Mouse (Mus musculus) limb, embryonic 10.5 days (tissue): Measurements from ENCODE around the gene Srgap3. TPM values are rescaled to one million over a fixed set of nuclear protein-coding genes. Genes with fewer than 3 reads are reported as not detected.

Experiments
- DNase-seq: peaks from one replicate; pipeline ENCODE4 v3.0.0-alpha.2; 2017; ENCODE audit warnings: low spot score
- H3K27ac ChIP-seq: fragments of 300-500 bp; sonication (generic); 2 replicates; pipeline ENCODE4 v1.5.1; 2016; ENCODE audit warnings: mild to moderate bottlenecking
- H3K27me3 ChIP-seq: fragments of 300-500 bp; sonication (generic); 2 replicates; pipeline ENCODE4 v1.6.1; 2016; ENCODE audit warnings: low read depth, mild to moderate bottlenecking; ENCODE audit not compliant: poor library complexity, severe bottlenecking
- H3K36me3 ChIP-seq: fragments of 300-500 bp; sonication (generic); 2 replicates; pipeline ENCODE4 v1.6.1; 2016; ENCODE audit warnings: mild to moderate bottlenecking, moderate library complexity
- H3K4me1 ChIP-seq: fragments of 300-500 bp; sonication (generic); 2 replicates; pipeline ENCODE4 v1.6.1; 2016
- H3K4me3 ChIP-seq: fragments of 300-500 bp; sonication (generic); 2 replicates; pipeline ENCODE4 v1.5.1; 2016; ENCODE audit warnings: mild to moderate bottlenecking, moderate library complexity
- H3K9me3 ChIP-seq: fragments of 300-500 bp; sonication (generic); replicated peaks from 2 replicates; pipeline ENCODE4 v1.6.1; 2016; ENCODE audit warnings: mild to moderate bottlenecking
- WGBS: fragments of 180-500 bp; shearing (Covaris S2); methylation state at CpG from one replicate; pipeline ENCODE4 v1.1.7; 2016; 5-methylcytosine and 5-hydroxymethylcytosine counted together
- polyA plus RNA-seq: library from polyadenylated mRNA; unstranded; fragments of >200 nt; fragmentation: Nextera tagmentation; extraction: Ambion mirVana; gene quantifications from 2 replicates; pipeline ENCODE4 v1.2.1, GENCODE M21; 2016

Gene Srgap3
- polyA plus RNA-seq, 1 experiment from 2014 or later = 3.8 TPM

- DNase-seq = no peak
- 94% methylated on average over 7 of the region's 7 CpGs for WGBS
- no peaks in the 10 kb centered on the region for H3K36me3 ChIP-seq
Observed at GRCm38 (mm10) chr6:112773754-112774153, 173.3 kb downstream of the Srgap3 start.

DNA sequence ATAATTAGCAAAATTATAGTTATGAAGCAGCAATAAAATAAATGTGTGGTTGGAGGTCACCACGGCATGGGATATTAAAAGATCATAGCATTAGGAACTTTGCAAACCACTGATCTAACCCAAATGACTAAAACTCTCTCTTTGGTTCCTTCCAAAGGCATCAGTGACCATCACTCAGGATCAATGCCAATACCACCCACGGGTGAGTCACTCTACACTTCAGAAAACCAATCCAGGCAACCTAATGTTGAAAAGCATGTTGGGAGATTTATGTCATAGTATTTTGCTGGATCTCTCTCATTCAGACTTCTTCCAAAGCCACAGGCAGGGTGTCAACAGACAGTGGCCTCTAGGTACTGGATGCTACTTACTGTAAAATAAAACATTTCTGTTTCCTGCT lies 176.1 kb downstream of the Srgap3 start:
- Histone ChIP-seq H3K36me3 (no peaks in the 10 kb centered on the region), H3K27me3 (no peaks in the 10 kb centered on the region), H3K9me3 (no peaks in the 10 kb centered on the region), H3K4me3 (no peak overlapping the region), H3K27ac (no peak overlapping the region), H3K4me1 (no peaks in the 10 kb centered on the region)
- DNase-seq = no peak
- WGBS = 89% methylated on average over 2 of the region's 2 CpGs

More at GRCm38 (mm10) chr6:112773754-112774153, 173.3 kb downstream of the Srgap3 start:
- H3K4me3 ChIP-seq = no peak overlapping the region
- no peaks in the 10 kb centered on the region for H3K4me1 ChIP-seq
- H3K9me3 ChIP-seq = no peaks in the 10 kb centered on the region
- no peak overlapping the region for H3K27ac ChIP-seq
- no peaks in the 10 kb centered on the region for H3K27me3 ChIP-seq

DNA sequence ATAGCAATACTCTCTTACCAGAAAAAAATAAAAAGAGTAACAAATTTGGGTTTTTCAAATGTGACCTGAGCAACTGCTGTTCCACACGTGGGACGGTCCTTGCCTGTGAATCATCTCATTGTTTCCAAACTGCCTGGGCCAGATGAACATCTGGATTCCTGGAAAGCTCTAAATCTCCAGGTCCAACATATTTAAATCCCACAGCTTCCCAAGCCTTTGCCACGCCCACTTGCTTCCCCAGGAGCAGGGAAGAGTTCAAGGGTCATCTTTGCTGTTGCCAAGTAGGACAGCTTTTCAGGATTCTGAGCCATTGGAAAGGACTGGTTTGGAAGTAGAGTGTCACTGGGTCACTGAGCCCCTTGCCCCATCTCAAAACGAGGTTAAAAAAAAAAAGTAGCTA lies 188.5 kb downstream of the Srgap3 start:
- Histone ChIP-seq H3K4me3 (no peak overlapping the region), H3K4me1 (peaks cover 43% of the 10 kb centered on the region), H3K36me3 (no peaks in the 10 kb centered on the region), H3K27ac (no peak overlapping the region), H3K9me3 (no peaks in the 10 kb centered on the region), H3K27me3 (no peaks in the 10 kb centered on the region)
- peak; percentile 32 for DNase-seq
- WGBS = 47% methylated on average over 4 of the region's 4 CpGs

- Histone ChIP-seq H3K4me1 (peaks cover 43% of the 10 kb centered on the region), H3K36me3 (no peaks in the 10 kb centered on the region), H3K27ac (0 out of 2 replicates have a peak overlapping the region, but pooled peaks have one; percentile 10), H3K4me3 (no peak overlapping the region), H3K27me3 (no peaks in the 10 kb centered on the region), H3K9me3 (no peaks in the 10 kb centered on the region)
- WGBS = 75% methylated on average over 4 of the region's 4 CpGs
- DNase-seq = no peak
Observed at GRCm38 (mm10) chr6:112756866-112757265, 190.2 kb downstream of the Srgap3 start.

DNA sequence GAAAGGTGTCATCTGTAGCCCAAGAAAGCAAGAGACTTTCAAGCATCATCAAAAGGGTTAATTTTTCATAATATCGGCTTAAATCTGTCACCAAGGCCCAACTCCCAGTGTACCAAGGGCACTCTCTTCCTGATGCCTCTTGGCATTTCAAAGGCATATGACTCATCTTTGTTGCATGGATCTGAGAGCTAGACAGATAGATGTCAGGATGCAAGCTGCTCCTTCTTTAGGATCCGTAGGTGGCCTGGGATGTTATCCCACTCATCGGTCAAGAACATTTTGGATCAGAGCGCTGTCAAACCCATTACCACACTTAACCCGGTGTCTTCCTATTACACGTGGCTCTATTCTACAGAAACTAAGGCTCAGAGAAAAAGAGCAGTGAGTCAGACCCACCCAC lies 192.1 kb downstream of the Srgap3 start:
- H3K27ac ChIP-seq = peak overlapping the region; percentile 63; the same call in 1 of the 2 replicates
- WGBS = 96% methylated on average over 6 of the region's 6 CpGs
- no peak overlapping the region for H3K4me3 ChIP-seq
- DNase-seq = no peak
- H3K27me3 ChIP-seq = no peaks in the 10 kb centered on the region
- peaks cover 43% of the 10 kb centered on the region for H3K4me1 ChIP-seq
- no peaks in the 10 kb centered on the region for H3K36me3 ChIP-seq
- H3K9me3 ChIP-seq = no peaks in the 10 kb centered on the region

DNA sequence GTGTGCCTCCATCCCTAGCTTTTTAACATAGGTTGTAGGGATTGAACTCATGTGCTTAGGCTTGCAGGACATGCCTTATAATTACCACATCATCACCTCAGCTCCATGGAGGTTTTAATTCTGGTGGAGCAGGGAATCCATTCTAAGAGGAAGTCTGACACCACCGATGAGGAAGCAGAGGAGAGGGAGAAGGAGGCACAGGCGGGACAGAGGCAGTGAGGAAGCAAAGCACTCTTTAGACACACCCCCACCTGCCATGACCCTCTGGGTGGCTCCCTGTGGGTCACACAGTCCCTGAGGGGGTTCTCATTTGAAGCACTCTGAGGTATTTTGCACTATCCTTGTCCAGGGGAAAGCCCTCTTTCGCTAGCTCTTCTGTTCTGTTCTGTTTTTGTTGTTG lies 194.5 kb downstream of the Srgap3 start:
- Histone ChIP-seq H3K27ac (0 out of 2 replicates have a peak overlapping the region, but pooled peaks have one; percentile 11), H3K36me3 (no peaks in the 10 kb centered on the region), H3K27me3 (no peaks in the 10 kb centered on the region), H3K4me1 (peaks cover 26% of the 10 kb centered on the region), H3K4me3 (no peak overlapping the region), H3K9me3 (no peaks in the 10 kb centered on the region)
- DNase-seq = no peak
- 84% methylated on average over 3 of the region's 3 CpGs for WGBS

DNA sequence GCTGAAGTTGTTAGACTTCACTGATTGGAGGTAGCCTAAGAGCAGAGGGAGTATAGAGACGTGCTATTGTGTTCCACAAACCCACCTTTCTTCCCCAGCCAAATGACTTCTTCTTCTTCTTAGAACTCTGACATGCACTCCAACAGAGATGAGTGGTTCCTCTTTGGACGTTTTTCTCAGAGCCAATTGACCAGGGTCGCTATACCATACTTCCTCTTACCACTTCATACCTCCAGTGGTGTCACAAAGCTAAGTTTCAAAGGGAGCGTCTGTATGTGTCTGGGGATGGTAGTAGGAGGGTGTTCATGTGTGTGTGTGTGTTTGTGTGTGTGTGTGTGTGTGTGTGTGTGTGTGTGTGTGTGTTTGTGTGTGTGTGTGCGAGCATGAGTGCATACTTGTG lies 195.1 kb downstream of the Srgap3 start:
- Histone ChIP-seq H3K4me3 (no peak overlapping the region), H3K27me3 (no peaks in the 10 kb centered on the region), H3K27ac (no peak overlapping the region), H3K4me1 (peaks cover 24% of the 10 kb centered on the region), H3K36me3 (no peaks in the 10 kb centered on the region), H3K9me3 (no peaks in the 10 kb centered on the region)
- no peak for DNase-seq
- 75% methylated on average over 5 of the region's 5 CpGs for WGBS

DNA sequence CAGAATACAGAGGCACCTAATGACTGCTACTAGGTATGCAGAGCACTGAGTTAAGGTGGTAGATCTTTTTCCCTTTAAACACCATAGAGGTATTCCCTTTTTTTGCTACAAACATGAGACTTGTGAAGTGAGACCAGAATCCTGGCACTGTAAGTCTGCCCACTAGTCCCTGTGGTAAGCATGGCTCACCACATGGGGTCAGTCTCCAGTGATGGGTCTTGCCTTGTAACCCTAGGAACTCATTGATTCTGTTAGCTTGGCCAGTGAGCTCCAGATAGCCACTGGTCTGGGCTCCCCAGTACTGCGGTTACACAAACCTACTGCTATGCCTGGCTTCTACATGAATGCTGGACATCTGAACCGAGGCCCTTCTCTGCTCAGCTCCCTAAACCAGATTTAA lies 204.8 kb downstream of the Srgap3 start:
- Histone ChIP-seq H3K4me3 (no peak overlapping the region), H3K9me3 (no peaks in the 10 kb centered on the region), H3K4me1 (0 out of 2 replicates have a peak, but pooled peaks cover 3% of the 10 kb centered on the region), H3K27me3 (no peaks in the 10 kb centered on the region), H3K36me3 (no peaks in the 10 kb centered on the region), H3K27ac (no peak overlapping the region)
- WGBS = 85% methylated on average over 2 of the region's 2 CpGs
- DNase-seq = no peak

DNA sequence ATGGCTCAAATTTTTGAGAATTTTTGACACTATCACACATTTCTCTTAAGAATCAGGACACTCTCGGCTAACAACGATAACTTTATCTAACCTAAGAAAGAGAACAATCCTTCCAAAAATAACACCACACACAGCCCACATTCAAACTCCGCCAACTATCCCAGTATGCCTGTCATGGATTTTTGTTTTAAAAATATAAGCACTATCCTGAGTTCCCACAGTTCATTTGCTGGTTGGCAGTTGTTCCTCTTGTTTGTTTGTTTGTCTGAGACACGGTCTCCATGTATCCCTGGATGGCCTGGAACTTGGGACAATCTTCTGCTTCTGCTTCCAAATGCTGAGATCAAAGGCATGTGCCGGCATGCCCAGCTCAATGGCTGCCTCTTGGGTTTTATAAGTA lies 205.3 kb downstream of the Srgap3 start:
- 0 out of 2 replicates have a peak, but pooled peaks cover 3% of the 10 kb centered on the region for H3K4me1 ChIP-seq
- no peak overlapping the region for H3K27ac ChIP-seq
- no peaks in the 10 kb centered on the region for H3K9me3 ChIP-seq
- no peaks in the 10 kb centered on the region for H3K27me3 ChIP-seq
- H3K4me3 ChIP-seq = no peak overlapping the region
- H3K36me3 ChIP-seq = no peaks in the 10 kb centered on the region
- DNase-seq = no peak
- 91% methylated on average over 5 of the region's 5 CpGs for WGBS

DNA sequence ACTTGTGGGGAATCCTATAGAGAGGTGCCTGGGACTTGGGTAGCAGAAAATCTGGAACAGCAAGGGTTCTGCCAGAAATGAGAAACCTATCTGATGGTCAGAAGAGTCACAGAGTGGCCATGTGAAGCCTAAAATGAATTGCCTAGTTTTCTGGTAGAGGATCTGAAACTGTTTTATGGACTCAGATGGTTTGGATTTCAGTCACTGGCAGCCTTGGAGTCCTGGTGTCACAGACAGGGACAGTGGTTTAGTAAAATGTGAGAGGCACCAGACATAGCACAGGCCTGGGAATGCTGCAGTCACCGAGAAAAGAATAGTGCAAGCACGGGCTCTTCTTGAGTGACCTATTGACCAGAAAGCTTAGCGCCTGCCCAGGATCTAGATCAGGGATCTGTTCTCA lies 207.4 kb downstream of the Srgap3 start:
- H3K4me3 ChIP-seq = no peak overlapping the region
- H3K27ac ChIP-seq = no peak overlapping the region
- no peaks in the 10 kb centered on the region for H3K36me3 ChIP-seq
- no peaks in the 10 kb centered on the region for H3K27me3 ChIP-seq
- H3K4me1 ChIP-seq = 0 out of 2 replicates have a peak, but pooled peaks cover 3% of the 10 kb centered on the region
- no peaks in the 10 kb centered on the region for H3K9me3 ChIP-seq
- 91% methylated on average over 3 of the region's 3 CpGs for WGBS
- DNase-seq = no peak

- 93% methylated on average over 6 of the region's 6 CpGs for WGBS
- no peak for DNase-seq
- no peaks in the 10 kb centered on the region for H3K36me3 ChIP-seq
Observed at GRCm38 (mm10) chr6:112738924-112739323, 208.1 kb downstream of the Srgap3 start.

DNA sequence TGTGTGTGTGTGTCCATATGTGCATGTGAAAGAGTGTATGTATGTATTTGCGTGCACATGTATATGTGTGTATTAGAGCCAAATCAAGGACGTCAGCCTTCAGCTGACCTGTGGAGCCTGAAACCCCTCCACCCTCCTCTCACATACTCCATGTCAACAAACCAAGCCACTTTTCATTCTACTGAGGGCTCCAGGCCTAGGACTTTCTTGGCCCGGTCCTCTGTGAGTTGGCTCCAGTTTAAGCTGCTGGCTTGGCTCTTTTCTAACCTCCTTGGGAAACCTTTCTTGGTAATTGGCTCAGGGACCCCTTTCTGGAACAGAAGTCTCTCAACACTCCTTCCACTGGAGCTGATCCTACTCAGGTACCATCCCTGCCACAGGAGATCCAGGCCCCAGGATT lies 210.6 kb downstream of the Srgap3 start:
- Histone ChIP-seq H3K4me3 (no peak overlapping the region), H3K36me3 (no peaks in the 10 kb centered on the region), H3K27me3 (no peaks in the 10 kb centered on the region), H3K4me1 (no peaks in the 10 kb centered on the region), H3K9me3 (no peaks in the 10 kb centered on the region), H3K27ac (no peak overlapping the region)
- 91% methylated on average over 3 of the region's 3 CpGs for WGBS
- no peak for DNase-seq

More at GRCm38 (mm10) chr6:112738924-112739323, 208.1 kb downstream of the Srgap3 start:
- H3K4me3 ChIP-seq = no peak overlapping the region
- 0 out of 2 replicates have a peak, but pooled peaks cover 3% of the 10 kb centered on the region for H3K4me1 ChIP-seq
- H3K27me3 ChIP-seq = no peaks in the 10 kb centered on the region
- no peaks in the 10 kb centered on the region for H3K9me3 ChIP-seq
- no peak overlapping the region for H3K27ac ChIP-seq

DNA sequence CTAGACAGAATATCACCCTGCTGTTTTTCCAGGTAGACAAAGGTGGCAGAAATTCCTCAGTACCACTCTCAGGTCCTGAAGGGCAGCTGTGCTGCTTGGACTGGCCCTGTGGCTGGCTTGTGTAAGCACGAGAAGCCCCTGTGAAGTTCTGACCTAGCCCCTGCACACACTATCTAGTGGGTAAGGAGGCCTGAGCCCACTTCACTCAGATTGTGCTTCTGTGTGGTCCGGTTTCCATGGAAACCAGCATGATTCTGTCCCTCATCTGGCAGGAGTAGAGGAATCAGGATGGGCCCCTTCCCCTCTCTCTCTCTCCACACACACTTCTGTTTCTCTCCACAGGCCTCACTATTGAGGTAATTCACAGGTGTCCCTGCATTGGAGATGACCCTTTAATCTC lies 212.0 kb downstream of the Srgap3 start:
- no peaks in the 10 kb centered on the region for H3K36me3 ChIP-seq
- WGBS = 88% methylated on average over 2 of the region's 2 CpGs

GRCm38 (mm10) chr6:112733942-112734341 lies 213.1 kb downstream of the Srgap3 start:
- H3K4me1 ChIP-seq = peaks cover 5% of the 10 kb centered on the region
- H3K27ac ChIP-seq = no peak overlapping the region
- no peak overlapping the region for H3K4me3 ChIP-seq
- DNase-seq = no peak
- H3K9me3 ChIP-seq = no peaks in the 10 kb centered on the region
- WGBS = 77% methylated on average over 5 of the region's 5 CpGs
- H3K36me3 ChIP-seq = no peaks in the 10 kb centered on the region
- no peaks in the 10 kb centered on the region for H3K27me3 ChIP-seq

More for the DNA sequence above, 212.0 kb downstream of the Srgap3 start:
- no peak for DNase-seq
- no peak overlapping the region for H3K27ac ChIP-seq
- no peak overlapping the region for H3K4me3 ChIP-seq
- no peaks in the 10 kb centered on the region for H3K9me3 ChIP-seq
- H3K27me3 ChIP-seq = no peaks in the 10 kb centered on the region
- no peaks in the 10 kb centered on the region for H3K4me1 ChIP-seq
